Mouse (Mus musculus) liver, embryonic 13.5 days (tissue): ENCODE results near the gene Ints7. TPM values are rescaled to one million over a fixed set of nuclear protein-coding genes. Genes with fewer than 3 reads are reported as not detected.
A peak's percentile ranks its signal among the peaks of the same experiment; 100 is the strongest.

Experiments used
- ATAC-seq: fragments of 200-750 bp; cut with Nextera tagmentation; 2 replicates; pipeline ENCODE4 v1.8.0; 2017; ENCODE audit warnings: low read depth, mild to moderate bottlenecking, moderate number of reproducible peaks, moderate library complexity
- DNase-seq: peaks from one replicate; pipeline ENCODE4 v3.0.0; 2022
- H3K27ac ChIP-seq: fragments of 300-500 bp; sonication (generic); 2 replicates; pipeline ENCODE4 v1.5.1; 2015; ENCODE audit warnings: moderate library complexity, mild to moderate bottlenecking, inconsistent platforms
- H3K27me3 ChIP-seq: fragments of 300-500 bp; sonication (generic); 2 replicates; pipeline ENCODE4 v1.6.1; 2015; ENCODE audit warnings: mild to moderate bottlenecking, inconsistent platforms
- H3K36me3 ChIP-seq: fragments of 300-500 bp; sonication (generic); 2 replicates; pipeline ENCODE4 v1.6.1; 2015; ENCODE audit warnings: mild to moderate bottlenecking, inconsistent platforms
- H3K4me1 ChIP-seq: fragments of 300-500 bp; sonication (generic); replicated peaks from 2 replicates; pipeline ENCODE4 v1.6.1; 2015; ENCODE audit warnings: inconsistent platforms
- H3K4me2 ChIP-seq: fragments of 300-500 bp; sonication (generic); 2 replicates; pipeline ENCODE4 v1.6.1; 2015; ENCODE audit warnings: inconsistent platforms, mild to moderate bottlenecking, moderate library complexity
- H3K4me3 ChIP-seq: fragments of 300-500 bp; sonication (generic); replicated peaks from 2 replicates; pipeline ENCODE4 v1.5.1; 2015; ENCODE audit warnings: mild to moderate bottlenecking, inconsistent platforms
- H3K9ac ChIP-seq: fragments of 300-500 bp; sonication (generic); 2 replicates; pipeline ENCODE4 v1.6.1; 2015; ENCODE audit warnings: mild to moderate bottlenecking, inconsistent platforms
- H3K9me3 ChIP-seq: fragments of 300-500 bp; sonication (generic); replicated peaks from 2 replicates; pipeline ENCODE4 v1.6.1; 2016; ENCODE audit warnings: inconsistent platforms
- WGBS: fragments of 180-500 bp; shearing (Covaris S2); methylation state at CpG from one replicate; pipeline ENCODE4 v1.1.7; 2015; ENCODE audit not compliant: insufficient replicate concordance; 5-methylcytosine and 5-hydroxymethylcytosine counted together
- polyA plus RNA-seq: library from polyadenylated mRNA; unstranded; fragments of >200 nt; fragmentation: Nextera tagmentation; extraction: Ambion mirVana; gene quantifications from 2 replicates; pipeline ENCODE4 v1.2.1, GENCODE M21; 2015

Ints7 gene
- polyA plus RNA-seq, 1 experiment from 2014 or later, result 25.0 TPM

DNA sequence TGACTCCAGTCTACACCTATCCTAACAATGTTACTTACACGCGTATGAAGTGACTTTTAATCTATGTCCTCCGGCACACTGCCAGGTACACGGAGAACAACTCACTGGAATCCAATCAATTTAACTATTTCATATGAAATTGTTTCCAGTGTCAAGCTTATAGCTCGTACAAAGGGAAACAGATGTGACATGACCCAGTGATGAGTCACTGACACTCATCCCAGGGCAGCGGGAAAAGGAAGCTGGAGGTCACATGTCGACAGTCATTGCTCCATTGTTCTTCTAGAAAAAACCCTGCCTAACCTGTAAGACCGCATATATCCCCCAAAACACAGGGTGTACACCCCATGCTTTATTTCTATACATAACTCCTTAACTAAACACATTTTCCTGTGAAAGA, 18.3 kb upstream of the Ints7 start:
- H3K9me3 ChIP-seq, result no peaks in the 10 kb centered on the region
- H3K4me2 ChIP-seq, result no peak overlapping the region
- no peak overlapping the region for H3K27ac ChIP-seq
- ATAC-seq (no peak), DNase-seq (no peak)
- H3K27me3 ChIP-seq, result no peaks in the 10 kb centered on the region
- peaks cover 83% of the 10 kb centered on the region for H3K36me3 ChIP-seq
- no peak overlapping the region for H3K4me3 ChIP-seq
- WGBS, result 76% methylated on average over 8 of the region's 8 CpGs
- H3K9ac ChIP-seq, result no peak overlapping the region
- no peaks in the 10 kb centered on the region for H3K4me1 ChIP-seq

GRCm38 (mm10) chr1:191559779-191560178, 15.7 kb upstream of the Ints7 start:
- no peak for DNase-seq
- WGBS, result 78% methylated on average over 5 of the region's 5 CpGs
- Histone ChIP-seq H3K27ac (no peak overlapping the region), H3K4me3 (no peak overlapping the region), H3K9me3 (no peaks in the 10 kb centered on the region), H3K4me1 (0 out of 2 replicates have a peak, but pooled peaks cover 3% of the 10 kb centered on the region), H3K36me3 (peaks cover 82% of the 10 kb centered on the region), H3K27me3 (no peaks in the 10 kb centered on the region), H3K9ac (no peak overlapping the region), H3K4me2 (no peak overlapping the region)
- no peak for ATAC-seq

DNA sequence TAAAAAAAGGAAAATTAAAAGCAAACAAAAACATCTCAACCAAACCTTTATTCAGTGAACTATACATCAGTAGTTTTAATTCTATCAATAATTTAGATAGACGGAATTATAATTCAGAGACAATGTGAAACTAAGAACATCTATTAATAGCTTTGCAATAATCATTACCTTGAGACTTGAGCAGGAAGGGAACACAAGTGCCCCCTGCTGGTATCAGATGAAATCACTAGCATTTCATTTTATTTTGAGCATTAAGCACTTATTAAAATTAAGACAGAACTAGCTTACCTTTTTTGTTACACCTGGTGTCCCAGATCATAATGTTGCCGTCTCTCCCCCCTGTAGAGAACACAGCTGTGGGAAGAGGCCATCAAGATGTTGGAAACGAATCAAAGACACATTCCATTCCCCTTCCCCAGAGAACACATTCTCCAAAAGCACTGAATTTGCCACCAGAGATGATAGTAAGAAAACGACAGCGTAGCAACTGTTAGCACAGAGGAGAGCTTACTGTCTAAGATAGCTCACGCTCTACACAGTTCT, 12.5 kb upstream of the Ints7 start:
- 71% methylated on average over 6 of the region's 6 CpGs for WGBS
- Histone ChIP-seq H3K4me1 (0 out of 2 replicates have a peak, but pooled peaks cover 3% of the 10 kb centered on the region), H3K4me3 (no peak overlapping the region), H3K9me3 (no peaks in the 10 kb centered on the region), H3K9ac (no peak overlapping the region), H3K27me3 (no peaks in the 10 kb centered on the region), H3K4me2 (no peak overlapping the region), H3K36me3 (peaks cover 80% of the 10 kb centered on the region), H3K27ac (no peak overlapping the region)
- ATAC-seq (no peak), DNase-seq (no peak)

GRCm38 (mm10) chr1:191567859-191568258, 7.6 kb upstream of the Ints7 start:
- no peaks in the 10 kb centered on the region for H3K27me3 ChIP-seq
- DNase-seq (no peak), ATAC-seq (no peak)
- H3K27ac ChIP-seq, result no peak overlapping the region
- peaks cover 15% of the 10 kb centered on the region for H3K4me1 ChIP-seq
- H3K9ac ChIP-seq, result no peak overlapping the region
- H3K36me3 ChIP-seq, result peaks cover 73% of the 10 kb centered on the region
- no peaks in the 10 kb centered on the region for H3K9me3 ChIP-seq
- no peak overlapping the region for H3K4me2 ChIP-seq
- 70% methylated on average over 1 of the region's 1 CpGs for WGBS
- no peak overlapping the region for H3K4me3 ChIP-seq

GRCm38 (mm10) chr1:191569625-191570024, 5.8 kb upstream of the Ints7 start:
- no peaks in the 10 kb centered on the region for H3K27me3 ChIP-seq
- no peak overlapping the region for H3K4me2 ChIP-seq
- H3K36me3 ChIP-seq, result peaks cover 58% of the 10 kb centered on the region
- H3K4me1 ChIP-seq, result peaks cover 19% of the 10 kb centered on the region
- no peak overlapping the region for H3K27ac ChIP-seq
- DNase-seq (no peak), ATAC-seq (no peak)
- no peaks in the 10 kb centered on the region for H3K9me3 ChIP-seq
- WGBS, result 90% methylated on average over 2 of the region's 2 CpGs
- H3K9ac ChIP-seq, result no peak overlapping the region
- H3K4me3 ChIP-seq, result no peak overlapping the region

DNA sequence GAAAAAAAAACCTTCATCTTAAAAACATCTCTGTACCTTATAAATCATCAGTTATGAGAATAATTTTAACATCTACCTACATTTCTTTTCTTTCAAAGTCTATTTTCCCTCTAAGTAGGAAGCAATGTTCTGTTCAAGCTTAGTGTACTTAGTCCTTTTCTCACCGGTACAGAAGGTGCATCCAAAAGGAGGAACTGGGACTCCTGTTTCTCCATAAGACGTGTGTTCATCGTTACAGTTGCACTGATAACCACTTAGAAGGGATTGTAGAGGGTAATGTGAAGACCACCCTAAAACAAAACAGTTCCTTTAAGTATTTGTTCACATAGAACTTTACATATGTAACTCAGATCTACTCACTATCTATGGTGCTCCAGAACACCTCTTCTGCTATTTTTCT, 5.0 kb upstream of the Ints7 start:
- Histone ChIP-seq H3K27me3 (no peaks in the 10 kb centered on the region), H3K9me3 (no peaks in the 10 kb centered on the region)
- ATAC-seq, result no peak

DNA sequence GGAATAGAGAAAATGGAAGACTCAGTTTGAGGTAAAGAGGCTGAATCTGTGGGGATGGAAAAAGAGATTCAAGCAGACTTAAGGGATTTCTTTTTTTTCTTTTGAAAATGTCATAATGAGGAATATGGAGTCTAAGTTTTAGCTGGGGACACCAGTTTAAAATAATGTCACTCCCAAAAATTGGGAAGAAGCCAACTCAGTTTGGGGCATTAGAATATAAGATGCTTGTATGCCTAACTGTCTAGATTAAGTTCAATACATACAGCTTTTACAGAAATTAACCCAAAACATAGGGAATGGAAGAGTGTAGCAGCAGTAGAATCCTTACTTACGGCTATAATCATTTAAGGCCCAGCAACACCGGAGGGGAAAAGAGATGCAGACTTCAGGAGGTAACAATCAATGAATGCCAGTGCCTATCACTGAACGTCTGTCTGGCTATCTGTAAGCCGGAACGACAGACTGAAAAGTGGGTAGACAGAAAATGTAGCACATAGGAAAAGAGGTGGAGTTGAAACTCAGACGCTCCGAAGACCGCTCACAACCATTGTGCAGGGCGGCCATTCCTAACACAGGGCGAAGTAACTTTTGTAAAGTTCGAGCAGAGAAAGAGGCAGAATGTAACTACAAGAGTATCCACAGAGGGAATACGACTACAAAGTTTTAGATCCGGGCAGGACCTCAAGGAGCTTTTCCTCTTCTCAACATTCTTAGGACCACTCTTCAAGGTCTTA, 1.4 kb upstream of the Ints7 start:
- Histone ChIP-seq H3K27ac (peak overlapping the region; percentile 84), H3K9me3 (no peaks in the 10 kb centered on the region), H3K4me2 (peak overlapping the region; percentile 85), H3K36me3 (peaks cover 34% of the 10 kb centered on the region), H3K4me1 (peaks cover 39% of the 10 kb centered on the region), H3K9ac (peak overlapping the region; percentile 88), H3K4me3 (peak overlapping the region; percentile 94), H3K27me3 (no peaks in the 10 kb centered on the region)
- DNase-seq (peak; percentile 16), ATAC-seq (no peak)
- WGBS, result under 1% methylated on average over 13 of the region's 13 CpGs

More for the DNA sequence above, 5.0 kb upstream of the Ints7 start:
- no peak overlapping the region for H3K4me2 ChIP-seq
- peaks cover 19% of the 10 kb centered on the region for H3K4me1 ChIP-seq
- peaks cover 50% of the 10 kb centered on the region for H3K36me3 ChIP-seq
- WGBS, result 64% methylated on average over 3 of the region's 3 CpGs
- no peak overlapping the region for H3K9ac ChIP-seq
- no peak overlapping the region for H3K27ac ChIP-seq
- H3K4me3 ChIP-seq, result no peak overlapping the region
- no peak for DNase-seq

DNA sequence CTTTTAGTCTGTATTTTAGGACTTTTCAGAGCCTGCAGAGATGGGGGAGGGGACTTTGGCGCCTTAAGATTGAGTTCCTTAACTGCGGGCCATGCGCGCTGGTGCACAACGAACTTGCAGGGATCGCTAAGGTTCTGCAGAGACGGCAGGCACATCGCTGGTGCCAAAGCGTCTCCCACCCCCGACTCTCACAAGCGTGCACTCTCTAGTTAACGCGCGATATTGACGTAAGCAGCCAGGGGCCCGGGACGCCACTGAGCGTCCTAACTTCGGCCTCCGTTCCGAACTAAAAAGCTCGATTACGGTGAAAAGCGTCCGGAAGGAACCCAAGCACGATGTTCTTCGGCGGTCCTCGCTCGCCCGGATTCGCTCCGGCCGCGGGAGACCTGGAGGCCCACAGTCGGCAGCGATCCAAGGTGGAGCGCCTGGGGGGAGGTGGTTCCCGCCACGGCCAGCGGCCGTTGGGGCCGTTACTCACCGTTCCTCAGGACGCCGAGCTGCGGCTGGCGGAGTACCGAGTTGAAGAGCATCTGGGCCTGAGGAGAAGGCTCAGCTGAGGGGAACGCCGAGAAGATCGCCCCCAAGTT, 472 bp upstream of the Ints7 start:
- Histone ChIP-seq H3K4me1 (peaks cover 39% of the 10 kb centered on the region), H3K9ac (peak overlapping the region; percentile 88), H3K4me2 (peak overlapping the region; percentile 85), H3K27me3 (no peaks in the 10 kb centered on the region), H3K36me3 (peaks cover 34% of the 10 kb centered on the region), H3K9me3 (no peaks in the 10 kb centered on the region), H3K27ac (peak overlapping the region; percentile 84), H3K4me3 (peak overlapping the region; percentile 94)
- DNase-seq, result peak; percentile 65
- ATAC-seq, result peak; percentile 30
- WGBS, result under 1% methylated on average over 52 of the region's 52 CpGs

DNA sequence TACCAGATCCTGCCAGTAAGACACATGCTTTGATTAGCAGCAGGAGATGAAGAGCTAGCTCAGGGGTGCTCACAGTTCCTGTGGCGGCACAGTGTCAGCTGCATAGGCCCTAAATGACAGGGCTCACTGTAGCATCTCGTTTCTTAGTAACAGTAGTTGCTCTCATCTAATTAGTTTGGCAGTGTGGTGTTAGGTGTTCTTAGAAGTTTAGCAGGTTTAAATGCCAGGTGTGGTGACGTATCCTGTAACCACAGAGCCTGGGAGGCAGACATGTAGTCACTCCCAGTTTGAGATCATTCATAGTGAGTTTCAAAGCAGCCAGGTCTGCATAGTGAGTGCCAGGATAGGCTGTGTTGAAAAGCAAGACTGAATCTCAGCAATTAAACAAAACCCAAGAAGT, 4.1 kb downstream of the Ints7 start:
- Histone ChIP-seq H3K4me1 (peaks cover 20% of the 10 kb centered on the region), H3K4me3 (no peak overlapping the region), H3K36me3 (peaks cover 49% of the 10 kb centered on the region), H3K27me3 (no peaks in the 10 kb centered on the region), H3K9ac (no peak overlapping the region), H3K27ac (no peak overlapping the region), H3K9me3 (no peaks in the 10 kb centered on the region), H3K4me2 (no peak overlapping the region)
- DNase-seq (no peak), ATAC-seq (no peak)
- 89% methylated on average over 3 of the region's 3 CpGs for WGBS

- Histone ChIP-seq H3K9ac (no peak overlapping the region), H3K4me2 (no peak overlapping the region)
- WGBS, result 81% methylated on average over 4 of the region's 4 CpGs
Measured at GRCm38 (mm10) chr1:191581641-191582040, 6.2 kb downstream of the Ints7 start.

GRCm38 (mm10) chr1:191583836-191584235, 8.4 kb downstream of the Ints7 start:
- Histone ChIP-seq H3K4me1 (no peaks in the 10 kb centered on the region), H3K4me2 (no peak overlapping the region), H3K27ac (no peak overlapping the region), H3K4me3 (no peak overlapping the region), H3K9ac (no peak overlapping the region), H3K36me3 (peaks cover 78% of the 10 kb centered on the region), H3K9me3 (no peaks in the 10 kb centered on the region), H3K27me3 (no peaks in the 10 kb centered on the region)
- ATAC-seq (no peak), DNase-seq (no peak)
- WGBS, result 80% methylated on average over 4 of the region's 4 CpGs

More at GRCm38 (mm10) chr1:191581641-191582040, 6.2 kb downstream of the Ints7 start:
- peaks cover 16% of the 10 kb centered on the region for H3K4me1 ChIP-seq
- no peak overlapping the region for H3K4me3 ChIP-seq
- DNase-seq (no peak), ATAC-seq (no peak)
- H3K36me3 ChIP-seq, result peaks cover 66% of the 10 kb centered on the region
- no peaks in the 10 kb centered on the region for H3K9me3 ChIP-seq
- H3K27ac ChIP-seq, result no peak overlapping the region
- H3K27me3 ChIP-seq, result no peaks in the 10 kb centered on the region
